Mouse (Mus musculus) midbrain, embryonic 12.5 days (tissue): ENCODE measurements around the gene Parva. TPM values are rescaled to one million over a fixed set of nuclear protein-coding genes. Genes with fewer than 3 reads are reported as not detected.

Source experiments
- ATAC-seq: fragments of 200-750 bp; cut with Nextera tagmentation; 2 replicates; pipeline ENCODE4 v1.8.0; 2017; ENCODE audit warnings: low read depth, moderate TSS enrichment, moderate library complexity; ENCODE audit not compliant: low FRiP score
- H3K27ac ChIP-seq: fragments of 300-500 bp; sonication (generic); replicated peaks from 2 replicates; pipeline ENCODE4 v1.5.1; 2016; ENCODE audit warnings: mild to moderate bottlenecking
- H3K27me3 ChIP-seq: fragments of 300-500 bp; sonication (generic); 2 replicates; pipeline ENCODE4 v1.6.1; 2016; ENCODE audit warnings: mild to moderate bottlenecking
- H3K36me3 ChIP-seq: fragments of 300-500 bp; sonication (generic); 2 replicates; pipeline ENCODE4 v1.6.1; 2016
- H3K4me1 ChIP-seq: fragments of 300-500 bp; sonication (generic); 2 replicates; pipeline ENCODE4 v1.6.1; 2016
- H3K4me2 ChIP-seq: fragments of 300-500 bp; sonication (generic); replicated peaks from 2 replicates; pipeline ENCODE4 v1.6.1; 2016; ENCODE audit warnings: mild to moderate bottlenecking, moderate library complexity
- H3K4me3 ChIP-seq: fragments of 300-500 bp; sonication (generic); 2 replicates; pipeline ENCODE4 v1.5.1; 2016; ENCODE audit warnings: mild to moderate bottlenecking
- H3K9ac ChIP-seq: fragments of 300-500 bp; sonication (generic); replicated peaks from 2 replicates; pipeline ENCODE4 v1.6.1; 2016; ENCODE audit warnings: mild to moderate bottlenecking, moderate library complexity
- H3K9me3 ChIP-seq: fragments of 300-500 bp; sonication (generic); 2 replicates; pipeline ENCODE4 v1.6.1; 2016; ENCODE audit warnings: mild to moderate bottlenecking
- WGBS: fragments of 180-500 bp; shearing (Covaris S2); methylation state at CpG from one replicate; pipeline ENCODE4 v1.1.7; 2016; 5-methylcytosine and 5-hydroxymethylcytosine counted together
- polyA plus RNA-seq: library from polyadenylated mRNA; unstranded; fragments of >200 nt; fragmentation: Nextera tagmentation; extraction: Ambion mirVana; gene quantifications from 2 replicates; pipeline ENCODE4 v1.2.1, GENCODE M21; 2016

Gene Parva
- polyA plus RNA-seq, 1 experiment from 2014 or later, result 55.6 TPM

DNA sequence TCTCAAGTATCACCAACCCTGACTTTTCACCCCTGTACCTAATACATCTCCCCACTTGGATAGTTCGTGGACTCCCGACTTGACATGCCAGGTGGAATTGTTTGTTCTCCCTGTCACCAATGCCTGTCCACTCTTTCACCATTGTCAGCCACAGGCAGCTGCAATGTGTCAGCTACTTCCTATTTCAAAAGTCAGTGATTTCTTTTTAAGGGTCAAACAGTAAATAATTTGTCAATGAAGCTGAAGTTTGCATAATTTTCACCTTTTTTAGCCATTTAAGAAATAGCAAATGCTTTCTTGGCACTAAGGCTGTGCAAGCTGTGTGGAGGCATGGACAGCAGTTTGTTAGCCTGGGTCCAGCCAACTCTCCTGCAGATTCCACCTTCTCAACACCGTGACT, 12.5 kb downstream of the Parva start:
- Histone ChIP-seq H3K4me3 (no peak overlapping the region), H3K27me3 (no peaks in the 10 kb centered on the region), H3K27ac (no peak overlapping the region), H3K4me1 (peaks cover 29% of the 10 kb centered on the region), H3K9ac (no peak overlapping the region), H3K9me3 (peaks cover 7% of the 10 kb centered on the region; the same call in 1 of the 2 replicates), H3K36me3 (peaks cover 4% of the 10 kb centered on the region; the same call in 1 of the 2 replicates), H3K4me2 (no peak overlapping the region)
- WGBS, result 90% methylated on average over 3 of the region's 3 CpGs
- no peak for ATAC-seq

DNA sequence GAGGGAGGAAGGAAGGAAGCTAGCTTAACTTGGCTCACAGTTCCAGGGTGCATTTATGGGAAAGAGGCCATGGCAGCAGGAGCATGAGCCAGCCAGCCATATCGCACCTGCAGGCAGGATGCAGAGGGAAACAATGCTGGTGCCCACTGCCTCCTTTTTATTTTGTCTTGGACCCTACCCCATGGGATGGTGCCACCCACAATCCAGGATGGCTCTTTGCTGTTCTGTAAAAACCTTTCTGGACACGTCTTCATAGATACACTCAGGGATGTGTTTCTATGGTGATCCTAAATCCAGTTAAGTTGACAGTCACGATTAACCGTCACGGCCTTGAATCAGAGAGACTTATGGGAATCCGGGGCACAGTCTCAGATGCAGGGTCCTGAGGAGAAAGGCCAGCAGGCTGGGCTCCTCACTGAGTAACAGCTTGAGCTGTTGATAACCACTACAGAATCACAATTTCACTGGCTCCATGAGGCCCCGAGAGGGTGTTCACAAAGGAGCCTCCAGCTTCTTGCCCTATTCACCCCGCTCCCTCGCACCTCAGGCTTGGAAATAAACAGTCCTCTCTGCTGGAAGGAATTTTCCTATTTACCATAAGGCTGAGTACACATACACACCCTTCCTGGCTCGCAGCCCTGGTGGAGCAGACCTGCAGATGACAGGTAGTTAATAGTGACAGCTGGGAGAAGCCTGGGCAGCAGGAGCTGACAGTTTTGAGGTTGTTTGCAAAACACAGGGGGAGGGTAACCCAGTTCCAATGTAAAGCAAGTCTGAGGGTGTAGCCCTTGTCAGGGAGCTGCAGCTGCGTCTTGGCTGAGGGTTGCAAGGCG, 17.1 kb downstream of the Parva start:
- H3K4me3 ChIP-seq, result no peak overlapping the region
- peak overlapping the region; percentile 78 for H3K27ac ChIP-seq
- H3K27me3 ChIP-seq, result no peaks in the 10 kb centered on the region
- peak overlapping the region; percentile 24; the same call in 1 of the 2 replicates for H3K9ac ChIP-seq
- 17% methylated on average over 12 of the region's 12 CpGs for WGBS
- ATAC-seq, result peak; percentile 81
- no peaks in the 10 kb centered on the region for H3K36me3 ChIP-seq
- peaks cover 36% of the 10 kb centered on the region for H3K4me1 ChIP-seq
- peak overlapping the region; percentile 35 for H3K4me2 ChIP-seq
- no peaks in the 10 kb centered on the region for H3K9me3 ChIP-seq

DNA sequence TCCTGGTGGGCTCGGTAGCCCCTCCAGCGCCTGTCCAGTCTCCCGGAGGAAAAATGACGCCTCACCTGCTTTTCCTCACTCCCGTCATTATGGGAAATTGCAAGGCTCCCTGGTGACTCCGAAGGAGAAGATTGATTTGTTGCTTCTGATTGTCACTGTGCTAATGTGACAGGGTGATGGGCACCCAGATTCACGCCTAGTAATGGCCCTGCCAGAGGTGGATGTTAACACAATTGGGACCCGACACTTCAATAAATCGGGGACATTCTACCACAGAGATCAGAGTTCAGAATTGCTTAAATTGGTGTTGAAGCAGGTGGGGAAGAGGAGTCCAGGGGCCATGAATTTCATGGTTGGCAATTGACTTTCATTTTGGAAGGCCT, 17.7 kb downstream of the Parva start:
- no peak overlapping the region for H3K9ac ChIP-seq
- WGBS, result 28% methylated on average over 9 of the region's 9 CpGs
- no peak overlapping the region for H3K4me3 ChIP-seq
- peak overlapping the region; percentile 35 for H3K4me2 ChIP-seq
- H3K27ac ChIP-seq, result peak overlapping the region; percentile 78
- H3K4me1 ChIP-seq, result peaks cover 36% of the 10 kb centered on the region
- no peak; the same call in 1 of the 2 replicates for ATAC-seq
- no peaks in the 10 kb centered on the region for H3K9me3 ChIP-seq
- no peaks in the 10 kb centered on the region for H3K27me3 ChIP-seq
- H3K36me3 ChIP-seq, result no peaks in the 10 kb centered on the region

DNA sequence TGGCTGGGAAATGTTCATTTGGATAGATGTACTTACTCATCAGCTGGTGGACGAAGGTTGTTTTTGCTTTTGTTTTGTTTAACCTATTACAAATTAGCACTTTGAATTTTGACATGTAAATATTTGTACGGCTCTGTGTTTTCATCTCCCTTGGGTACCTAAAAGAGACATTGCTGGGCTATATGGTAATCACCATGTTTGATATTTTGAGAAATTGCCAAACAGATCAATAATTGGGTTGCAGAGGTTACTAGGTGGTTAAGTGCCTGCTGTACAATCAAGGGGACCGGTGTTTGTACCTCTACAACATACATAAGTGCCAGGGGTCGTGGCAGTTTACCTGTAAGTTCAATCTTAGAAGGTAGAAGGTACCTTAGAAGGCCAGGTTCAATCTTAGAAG, 19.2 kb downstream of the Parva start:
- Histone ChIP-seq H3K9ac (no peak overlapping the region), H3K4me2 (no peak overlapping the region), H3K27me3 (no peaks in the 10 kb centered on the region), H3K9me3 (no peaks in the 10 kb centered on the region), H3K27ac (no peak overlapping the region), H3K4me1 (peaks cover 30% of the 10 kb centered on the region), H3K4me3 (no peak overlapping the region), H3K36me3 (no peaks in the 10 kb centered on the region)
- 83% methylated on average over 4 of the region's 4 CpGs for WGBS
- ATAC-seq, result no peak

DNA sequence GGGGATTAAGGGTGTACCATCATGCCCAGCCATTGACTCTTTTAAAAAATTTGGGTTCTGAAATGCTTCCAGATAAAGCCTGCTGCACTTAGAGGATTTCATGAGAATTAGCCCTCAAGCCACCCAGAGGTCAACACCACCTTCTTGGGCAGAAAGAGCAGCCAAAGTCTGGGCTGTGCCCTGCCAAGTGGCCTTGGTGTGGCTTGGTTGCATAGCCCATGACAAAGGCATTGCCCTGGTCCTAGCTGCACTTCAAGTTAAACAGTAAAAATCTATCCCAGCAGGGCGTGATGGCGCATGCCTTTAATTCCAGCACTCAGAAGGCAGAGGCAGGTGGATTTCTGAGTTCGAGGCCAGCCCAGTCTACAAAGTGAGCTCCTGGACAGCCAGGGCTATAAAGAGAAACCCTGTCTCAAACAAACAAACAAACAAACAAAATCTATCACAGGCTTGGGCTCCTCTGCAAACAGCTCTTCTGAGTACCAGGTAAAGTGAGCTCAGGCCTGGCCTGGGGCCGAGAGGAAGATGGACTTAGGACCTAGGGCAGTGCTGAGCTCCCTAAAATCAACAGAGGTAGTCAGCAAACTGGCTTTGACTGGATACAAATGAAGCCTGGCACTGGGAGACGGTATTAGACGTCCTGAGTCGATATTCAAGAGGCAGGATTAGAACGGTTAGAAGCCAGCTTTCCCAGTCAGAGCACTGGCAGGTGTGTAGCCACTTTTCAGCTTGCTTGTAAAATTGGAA, 22.8 kb downstream of the Parva start:
- Histone ChIP-seq H3K9ac (no peak overlapping the region), H3K27me3 (0 out of 2 replicates have a peak, but pooled peaks cover 4% of the 10 kb centered on the region), H3K4me1 (peaks cover 16% of the 10 kb centered on the region), H3K9me3 (no peaks in the 10 kb centered on the region), H3K36me3 (no peaks in the 10 kb centered on the region), H3K4me2 (no peak overlapping the region), H3K27ac (no peak overlapping the region), H3K4me3 (no peak overlapping the region)
- WGBS, result 89% methylated on average over 8 of the region's 8 CpGs
- no peak for ATAC-seq

DNA sequence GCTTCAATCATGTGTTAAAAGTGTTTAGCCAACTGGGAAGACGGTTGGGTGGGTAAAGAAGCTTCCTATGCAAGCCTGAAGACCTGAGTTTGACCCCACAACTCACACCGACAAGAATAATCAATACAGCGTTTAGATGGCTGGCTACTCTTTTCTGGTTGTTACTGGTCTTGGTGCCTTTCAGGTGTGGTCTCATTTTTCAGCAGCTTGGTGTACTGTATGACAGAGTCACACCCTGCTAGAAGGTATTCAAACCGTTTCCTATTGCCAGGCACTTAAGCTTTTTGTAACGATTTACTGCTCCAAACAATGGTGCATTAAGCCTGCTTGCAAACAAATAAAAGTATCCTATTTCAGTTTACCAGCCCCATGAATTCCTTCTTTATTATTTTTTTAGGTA, 25.2 kb downstream of the Parva start:
- no peak overlapping the region for H3K4me3 ChIP-seq
- no peaks in the 10 kb centered on the region for H3K9me3 ChIP-seq
- H3K4me1 ChIP-seq, result peaks cover 12% of the 10 kb centered on the region
- H3K27ac ChIP-seq, result no peak overlapping the region
- 0 out of 2 replicates have a peak, but pooled peaks cover 4% of the 10 kb centered on the region for H3K27me3 ChIP-seq
- no peaks in the 10 kb centered on the region for H3K36me3 ChIP-seq
- no peak for ATAC-seq
- no peak overlapping the region for H3K4me2 ChIP-seq
- WGBS, result 67% methylated on average over 5 of the region's 5 CpGs
- no peak overlapping the region for H3K9ac ChIP-seq

DNA sequence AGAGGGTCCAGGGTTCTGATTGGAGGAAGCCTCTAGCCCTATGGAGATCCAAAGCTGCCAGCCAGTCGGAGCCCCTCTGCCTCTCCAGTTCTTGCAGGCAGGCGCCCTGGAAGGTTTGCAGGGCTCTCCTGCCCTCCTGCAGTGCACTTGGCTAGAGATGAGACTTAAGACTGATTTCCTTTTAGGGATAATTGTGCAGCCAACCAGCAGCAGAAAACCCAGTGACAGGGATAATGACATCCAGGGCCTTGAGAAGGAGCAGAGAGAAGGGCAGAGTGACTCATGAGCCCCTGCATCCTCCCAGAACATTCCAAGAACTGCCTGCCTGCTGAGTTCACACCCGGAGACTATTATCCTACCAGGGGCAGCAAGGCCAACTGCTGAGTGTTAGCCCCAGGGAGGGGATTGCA, 26.5 kb downstream of the Parva start:
- Histone ChIP-seq H3K27ac (no peak overlapping the region), H3K4me2 (no peak overlapping the region), H3K4me3 (no peak overlapping the region), H3K9me3 (no peaks in the 10 kb centered on the region), H3K4me1 (peaks cover 12% of the 10 kb centered on the region), H3K36me3 (no peaks in the 10 kb centered on the region), H3K27me3 (0 out of 2 replicates have a peak, but pooled peaks cover 4% of the 10 kb centered on the region), H3K9ac (no peak overlapping the region)
- no peak for ATAC-seq
- 14% methylated on average over 3 of the region's 3 CpGs for WGBS

DNA sequence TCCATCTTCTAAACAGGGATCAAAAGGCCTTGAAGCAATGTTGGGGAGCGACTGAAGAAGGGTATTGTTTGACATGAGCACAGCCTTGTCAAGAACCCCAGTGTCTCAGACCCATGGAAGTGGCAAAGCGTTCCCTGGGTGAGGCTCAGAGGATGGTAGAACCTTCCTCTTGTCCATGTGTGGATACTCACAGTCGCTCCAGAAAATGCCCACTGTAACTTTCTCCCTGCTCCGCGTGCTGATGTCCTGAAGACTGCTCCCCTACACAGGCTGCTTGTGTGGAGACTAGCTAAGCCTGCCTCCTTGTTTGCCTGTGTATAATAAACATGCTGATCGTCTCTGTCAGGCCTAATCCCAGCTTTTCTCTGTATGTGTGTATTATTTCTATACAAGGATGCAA, 27.1 kb downstream of the Parva start:
- no peak overlapping the region for H3K27ac ChIP-seq
- no peak overlapping the region for H3K4me3 ChIP-seq
- WGBS, result 54% methylated on average over 6 of the region's 6 CpGs
- no peak for ATAC-seq
- peaks cover 12% of the 10 kb centered on the region for H3K4me1 ChIP-seq
- no peaks in the 10 kb centered on the region for H3K36me3 ChIP-seq
- H3K9ac ChIP-seq, result no peak overlapping the region
- H3K9me3 ChIP-seq, result no peaks in the 10 kb centered on the region
- H3K4me2 ChIP-seq, result no peak overlapping the region
- 0 out of 2 replicates have a peak, but pooled peaks cover 4% of the 10 kb centered on the region for H3K27me3 ChIP-seq

DNA sequence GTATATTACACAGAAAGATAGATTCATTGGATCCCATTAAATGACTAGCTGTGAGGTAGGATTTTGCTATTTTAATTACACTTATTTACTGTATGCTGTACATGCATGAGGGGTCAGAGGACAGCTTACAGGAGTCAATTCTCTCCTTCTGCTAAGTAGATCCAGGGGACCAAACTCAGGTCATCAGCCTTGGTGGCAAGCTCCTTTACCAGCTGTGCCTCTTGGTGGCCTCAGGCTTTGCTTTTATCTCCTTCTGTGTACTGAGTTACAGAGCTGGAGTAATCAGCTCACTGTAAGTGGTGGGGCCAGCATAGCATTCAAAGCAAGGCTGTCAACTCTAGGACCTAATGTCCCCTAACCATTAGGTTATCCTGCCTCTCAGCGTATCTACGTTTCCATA, 27.6 kb downstream of the Parva start:
- H3K36me3 ChIP-seq, result no peaks in the 10 kb centered on the region
- H3K9me3 ChIP-seq, result no peaks in the 10 kb centered on the region
- no peak overlapping the region for H3K4me3 ChIP-seq
- 97% methylated on average over 2 of the region's 2 CpGs for WGBS
- peaks cover 12% of the 10 kb centered on the region for H3K4me1 ChIP-seq
- H3K9ac ChIP-seq, result no peak overlapping the region
- no peak for ATAC-seq
- H3K4me2 ChIP-seq, result no peak overlapping the region
- H3K27ac ChIP-seq, result no peak overlapping the region
- 0 out of 2 replicates have a peak, but pooled peaks cover 4% of the 10 kb centered on the region for H3K27me3 ChIP-seq

DNA sequence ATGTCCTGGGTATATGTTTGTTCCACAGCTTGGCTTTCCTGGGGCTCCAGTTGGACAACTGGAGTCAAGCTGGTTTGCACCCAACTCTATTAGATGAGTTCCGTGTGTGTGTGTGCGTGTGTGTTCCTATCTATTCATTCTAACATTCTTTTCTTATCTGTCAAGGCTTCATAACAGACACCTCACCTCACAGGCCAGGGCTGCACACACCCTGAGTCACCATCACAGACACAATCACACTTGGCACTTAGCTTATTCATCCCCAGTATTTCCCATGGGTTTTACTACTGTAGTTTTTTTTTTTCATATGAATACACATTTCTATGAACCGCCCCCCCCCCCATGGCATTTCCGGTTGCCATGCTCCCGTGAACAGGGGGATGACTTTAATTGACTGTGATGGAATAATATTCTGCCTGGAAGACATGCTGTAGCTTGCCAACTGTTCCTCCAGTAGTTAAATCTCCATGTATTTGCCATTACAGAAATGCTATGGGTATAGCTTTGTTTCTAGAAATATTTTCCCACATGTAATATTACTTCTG, 28.3 kb downstream of the Parva start:
- ATAC-seq, result no peak
- Histone ChIP-seq H3K9me3 (no peaks in the 10 kb centered on the region), H3K4me3 (no peak overlapping the region), H3K27ac (no peak overlapping the region), H3K9ac (no peak overlapping the region), H3K27me3 (0 out of 2 replicates have a peak, but pooled peaks cover 4% of the 10 kb centered on the region), H3K4me1 (peaks cover 12% of the 10 kb centered on the region), H3K36me3 (no peaks in the 10 kb centered on the region), H3K4me2 (no peak overlapping the region)
- WGBS, result 90% methylated on average over 5 of the region's 5 CpGs

DNA sequence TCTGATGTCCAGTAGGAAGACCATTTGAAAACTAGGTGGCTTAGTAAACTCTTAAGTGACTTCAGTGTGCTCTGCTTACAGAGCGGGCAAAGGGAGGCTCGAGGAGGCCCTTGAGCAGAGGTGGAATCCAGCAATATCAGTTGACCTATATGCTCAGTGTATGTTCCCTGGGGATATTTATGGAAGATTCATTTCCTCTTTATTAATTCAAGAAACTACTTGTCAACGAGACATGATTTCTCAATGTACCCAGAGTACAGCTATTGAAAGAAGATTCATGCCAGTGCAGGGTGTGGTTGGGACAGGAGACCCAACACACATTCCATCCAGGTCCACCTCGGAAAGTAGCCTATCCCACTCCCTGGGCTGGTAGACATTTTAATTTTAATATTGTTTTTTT, 30.1 kb downstream of the Parva start:
- ATAC-seq, result no peak
- WGBS, result 93% methylated on average over 4 of the region's 4 CpGs

DNA sequence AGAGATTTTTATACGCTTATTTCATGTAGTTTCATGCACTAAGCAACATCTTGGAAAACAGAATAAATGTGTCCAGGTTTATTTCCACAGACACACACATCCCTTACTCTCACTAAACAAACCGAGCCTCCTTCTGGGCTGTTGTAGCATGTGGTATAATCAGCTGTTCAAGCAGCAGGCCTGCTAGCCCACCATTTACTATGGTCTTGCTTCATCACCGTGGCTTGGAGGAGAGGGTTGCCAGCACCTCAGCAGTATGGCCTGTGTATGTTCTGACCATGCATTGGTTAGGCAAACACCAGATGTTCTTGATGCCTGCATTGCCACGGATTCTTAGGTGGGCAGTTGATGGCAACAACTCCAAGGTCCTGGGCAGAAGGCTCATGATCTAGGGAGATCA, 30.6 kb downstream of the Parva start:
- Histone ChIP-seq H3K4me1 (peaks cover 12% of the 10 kb centered on the region), H3K36me3 (no peaks in the 10 kb centered on the region), H3K9ac (no peak overlapping the region), H3K4me3 (no peak overlapping the region), H3K9me3 (no peaks in the 10 kb centered on the region), H3K27me3 (peaks cover 4% of the 10 kb centered on the region), H3K27ac (no peak overlapping the region), H3K4me2 (no peak overlapping the region)
- 90% methylated on average over 4 of the region's 4 CpGs for WGBS
- no peak for ATAC-seq

More for the DNA sequence above, 30.1 kb downstream of the Parva start:
- no peak overlapping the region for H3K4me2 ChIP-seq
- peaks cover 4% of the 10 kb centered on the region for H3K27me3 ChIP-seq
- H3K9me3 ChIP-seq, result no peaks in the 10 kb centered on the region
- H3K4me3 ChIP-seq, result no peak overlapping the region
- H3K4me1 ChIP-seq, result peaks cover 12% of the 10 kb centered on the region
- no peaks in the 10 kb centered on the region for H3K36me3 ChIP-seq
- H3K27ac ChIP-seq, result no peak overlapping the region
- no peak overlapping the region for H3K9ac ChIP-seq
